Mouse (Mus musculus) myocyte (in vitro differentiated cells): ENCODE data around the gene Flnc.

ENCODE experiments used
- MYOG ChIP-seq, 3 experiments: IDR thresholded peaks; one replicate each; pipeline ENCODE4 v1.6.1; 2011; ENCODE audit warnings: control low read depth in 2 of 3, low read depth in 2 of 3, mild to moderate bottlenecking in 2 of 3; ENCODE audit not compliant: insufficient read length in 2 of 3, control insufficient read depth in 1 of 3, insufficient read depth in 1 of 3
- POLR2A ChIP-seq: IDR thresholded peaks from one replicate; pipeline ENCODE4 v1.6.1; 2011; ENCODE audit warnings: low read depth, mild to moderate bottlenecking, control low read depth, moderate library complexity; ENCODE audit not compliant: insufficient read length
- REST ChIP-seq: IDR thresholded peaks from one replicate; pipeline ENCODE4 v1.6.1; 2011; ENCODE audit warnings: mild to moderate bottlenecking, control low read depth, moderate library complexity; ENCODE audit not compliant: insufficient read depth, insufficient read length
- TCF12 ChIP-seq: IDR thresholded peaks from one replicate; pipeline ENCODE4 v1.6.1; 2011; ENCODE audit warnings: mild to moderate bottlenecking, control low read depth; ENCODE audit not compliant: poor library complexity, insufficient read depth, severe bottlenecking
- USF1 ChIP-seq: IDR thresholded peaks from one replicate; pipeline ENCODE4 v1.6.1; 2011; ENCODE audit warnings: low read depth, mild to moderate bottlenecking, control low read depth, moderate library complexity

GRCm38 (mm10) chr6:29406412-29406811 lies 26.6 kb upstream of the Flnc start:
- TF ChIP-seq POLR2A = no peak
- TF ChIP-seq MYOG (IDR thresholded peaks at IDR 0.05; ENCODE audit: control insufficient read depth in 1 of 3, insufficient read depth in 1 of 3, insufficient read length in 2 of 3, low read depth in 2 of 3) = no peak
- TF ChIP-seq TCF12 = no peak
- no peak for TF ChIP-seq USF1
- no peak for TF ChIP-seq REST
